Mouse (Mus musculus) central nervous system, embryonic 14 days (tissue): Measurements from ENCODE around the gene Islr. TPM values are rescaled to one million over a fixed set of nuclear protein-coding genes. Genes with fewer than 3 reads are reported as not detected.

Source experiments
- polyA plus RNA-seq: library from polyadenylated mRNA; depleted of rRNA; stranded (reverse); fragments of >200 nt; gene quantifications from 2 replicates; pipeline ENCODE4 v1.2.3, GENCODE M21; 2012; rRNA removed

Gene Islr
- 55.0 and 138 TPM in 2 replicates for polyA plus RNA-seq

DNA sequence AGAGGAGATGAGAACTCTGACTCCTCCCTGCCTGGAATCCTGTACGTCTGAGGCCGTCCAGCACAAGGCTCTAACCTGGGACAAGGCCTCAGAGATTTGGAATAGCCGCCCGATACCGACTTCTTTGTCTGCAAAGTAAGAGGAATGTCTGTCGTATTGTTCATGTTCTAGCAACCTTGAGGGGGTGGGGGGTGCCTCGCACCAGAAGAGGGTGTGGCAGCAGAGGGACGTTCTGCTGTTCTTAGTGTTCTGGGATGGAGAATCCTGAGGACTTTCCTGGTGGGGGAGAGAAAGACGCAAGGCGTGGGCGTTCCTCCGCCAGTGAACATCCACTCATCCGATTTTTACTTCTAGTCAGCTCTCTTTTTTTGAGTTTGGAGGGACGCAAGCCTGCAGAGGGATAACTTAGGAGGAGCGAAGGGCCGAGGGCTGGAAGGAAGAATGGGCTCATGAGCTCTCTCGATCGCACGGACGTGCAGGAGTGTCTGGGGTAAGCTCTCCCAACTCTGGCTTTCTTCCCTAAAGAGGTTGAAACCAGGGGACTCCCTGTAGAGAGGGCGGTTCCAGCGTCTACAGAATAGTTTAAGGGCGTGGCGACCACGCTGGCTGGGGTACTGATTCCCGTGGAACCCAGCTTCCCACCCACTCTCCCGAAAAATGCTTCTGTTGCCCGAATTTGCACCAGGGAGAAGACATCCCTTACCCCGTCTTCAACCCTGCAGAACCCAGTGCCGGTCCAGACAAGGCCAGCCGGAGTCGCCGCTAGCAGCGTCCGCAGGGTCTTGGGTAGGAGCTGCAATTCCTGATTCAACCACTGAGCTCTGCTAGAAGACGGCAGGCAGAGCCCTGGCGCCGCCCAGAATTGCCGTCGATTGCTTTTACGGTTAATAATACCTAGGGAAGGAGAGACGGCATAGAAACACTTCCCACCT, at the start of gene Islr, which contains the start of gene Islr2:
Gene Islr, minus strand, starts transcription at position 791 of the 932 bp plus-strand sequence.
Gene Islr2, minus strand, starts transcription at position 804 of the 932 bp plus-strand sequence.

DNA sequence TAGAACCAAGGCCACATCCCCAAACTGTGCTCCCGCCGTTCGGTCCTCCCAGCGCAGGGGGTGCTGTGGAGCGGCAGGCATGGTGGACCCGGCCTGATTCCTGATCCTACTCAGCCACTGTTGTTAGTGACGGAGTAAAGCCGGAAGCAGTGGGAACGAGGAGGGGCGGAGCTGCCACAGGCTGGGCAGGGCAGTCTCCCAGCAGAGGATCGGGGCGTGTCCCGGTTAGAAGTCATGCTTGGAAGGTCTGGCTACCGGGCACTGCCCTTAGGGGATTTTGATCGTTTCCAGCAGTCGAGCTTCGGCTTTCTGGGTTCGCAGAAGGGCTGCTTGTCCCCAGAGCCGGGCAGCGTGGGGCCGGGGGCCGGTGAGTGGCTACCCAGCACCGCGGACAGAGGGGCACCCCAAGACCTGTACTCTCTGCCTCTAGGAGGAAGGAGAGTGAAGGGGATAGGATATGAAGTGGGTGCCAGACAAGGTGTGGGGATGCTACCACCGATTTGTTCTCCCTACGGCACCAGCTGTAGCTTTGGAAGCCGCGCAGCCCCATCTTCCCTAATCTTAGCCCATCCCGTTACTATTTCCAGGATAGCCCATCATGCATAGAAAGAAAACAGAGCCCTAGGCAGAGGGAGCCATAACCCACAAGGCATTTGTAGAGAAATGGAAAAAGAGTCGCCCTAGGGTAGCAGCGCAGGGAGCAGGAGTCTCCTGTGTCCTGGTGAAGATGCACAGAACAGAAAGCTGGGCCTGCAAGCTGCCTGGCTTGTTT, 49.1 kb upstream of the Islr start, which contains the start of gene Stoml1:
Gene Stoml1, plus strand, starts transcription at position 132 of the 772 bp plus-strand sequence.

DNA sequence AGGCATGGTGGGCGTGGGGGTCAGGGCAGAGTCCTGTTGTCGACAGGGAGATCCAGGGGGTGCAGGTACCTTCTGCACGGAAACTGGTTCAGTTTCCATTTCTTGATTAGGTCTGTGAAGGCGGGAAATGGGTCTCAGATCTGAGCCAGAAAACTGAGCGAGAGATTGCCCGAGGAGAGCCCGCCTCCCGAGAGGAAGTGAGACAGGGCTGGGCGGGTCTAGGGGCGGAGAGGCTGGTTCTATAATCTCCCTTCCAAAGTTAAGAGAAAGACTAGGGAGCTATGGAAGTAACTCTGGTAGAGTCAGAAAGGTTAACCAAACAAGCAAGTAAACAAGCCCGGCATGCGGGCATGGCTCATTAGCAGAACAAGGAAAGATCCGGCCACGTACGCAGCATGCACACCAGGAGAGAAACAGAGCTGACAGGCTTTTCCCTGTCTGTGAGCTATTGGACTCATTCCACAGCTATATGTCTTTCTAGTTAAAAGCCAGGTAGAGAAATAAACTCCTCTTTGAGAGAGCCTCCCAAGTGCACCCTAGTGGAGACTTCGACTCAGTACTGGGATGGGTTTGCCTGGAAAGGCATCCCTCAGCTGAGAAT, 45.6 kb upstream of the Islr start, which contains the start of gene Pml:
Gene Pml, minus strand, starts transcription at position 195 of the 601 bp plus-strand sequence.

DNA sequence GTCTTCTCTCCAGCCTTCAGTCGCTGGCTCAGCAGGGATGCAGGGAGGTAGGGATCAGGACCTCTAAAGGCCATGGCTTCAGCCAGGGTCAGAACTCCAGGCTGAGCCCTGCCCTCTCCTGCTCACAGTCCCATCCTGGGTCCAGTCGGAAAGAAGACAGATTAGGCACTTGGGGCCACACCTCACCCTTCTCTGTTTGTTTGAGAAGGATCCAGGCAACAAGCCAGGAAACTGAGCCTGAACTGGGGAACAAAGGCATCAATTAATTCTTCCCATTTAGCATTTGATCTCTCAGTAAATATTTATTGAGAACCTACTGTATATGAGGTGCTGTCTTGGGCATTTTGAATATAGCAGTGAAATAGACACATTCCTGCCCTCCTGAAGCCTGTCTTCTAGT, 85.4 kb downstream of the Islr start, which contains the start of gene Ccdc33:
Gene Ccdc33, minus strand, starts transcription at position 153 of the 400 bp plus-strand sequence.

Other genes starting within 250 kb of the Islr start
- gene Cyp11a1, start 197.9 kb downstream of the Islr start, polyA plus RNA-seq = 0.54 and 0.90 TPM in 2 replicates
- 13.6 and 16.9 TPM in 2 replicates for gene Stra6, start 140.5 kb downstream of the Islr start, polyA plus RNA-seq
- 1.2 TPM in 2 replicates for gene Ccdc33, start 85.5 kb downstream of the Islr start, polyA plus RNA-seq
- 273 and 356 TPM in 2 replicates for gene Islr2, start within 50 bp of the Islr start, polyA plus RNA-seq
- gene Pml, start 45.5 kb upstream of the Islr start, polyA plus RNA-seq = 8.6 and 10.5 TPM in 2 replicates
- 107 and 109 TPM in 2 replicates for gene Stoml1, start 48.9 kb upstream of the Islr start, polyA plus RNA-seq
- gene Loxl1, start 108.9 kb upstream of the Islr start, polyA plus RNA-seq = 14.1 and 26.8 TPM in 2 replicates
- gene Tbc1d21, start 166.1 kb upstream of the Islr start, polyA plus RNA-seq = not detected in 2 replicates